Comparison of ENCODE assay signal across 9 mouse cellular contexts in genomic region chr19:33366661-33367060, GRCm38 (mm10). TPM values are rescaled to one million over a fixed set of nuclear protein-coding genes. Genes with fewer than 3 reads are reported as not detected.
DNase-seq lines count a peak whose midpoint lies in the region; ATAC-seq and TF ChIP-seq lines count a peak whose summit lies in the region.
"Had no signal": no experiment of that assay in that cellular context is flagged by ENCODE, and none has a peak within 500 bp of the region (broad histone marks: within the 10 kb centered on the region; RNA-seq: fewer than 3 reads in every experiment).

No protein-coding gene starts in this region.

- TF ChIP-seq CTCF in bone marrow, adult 2 months (IDR thresholded peaks at IDR 0.05; ENCODE audit: control insufficient read depth, insufficient read depth, low read length): peak; percentile 91

- no peak overlapping the region for H3K9ac ChIP-seq in embryonic facial prominence, embryonic 14.5 days (ENCODE audit: low read depth, low read length)
- H3K9ac ChIP-seq: limb, embryonic 13.5 days had no signal

- H3K4me3 ChIP-seq in bone marrow, adult 2 months (replicated peaks; ENCODE audit: control insufficient read depth, low read depth, low read length): no peak overlapping the region
- no peak overlapping the region for H3K4me3 ChIP-seq in embryonic facial prominence, embryonic 14.5 days (ENCODE audit: low read depth, low read length)
- H3K4me3 ChIP-seq: limb, embryonic 13.5 days had no signal

- TF ChIP-seq POLR2A in bone marrow, adult 2 months (IDR thresholded peaks at IDR 0.05; ENCODE audit: borderline replicate concordance, control insufficient read depth, low read depth, low read length): no peak

- no peaks in the 10 kb centered on the region for H3K36me3 ChIP-seq in embryonic facial prominence, embryonic 14.5 days (ENCODE audit: control insufficient read depth, insufficient read depth, low read length)
- H3K36me3 ChIP-seq: limb, embryonic 13.5 days had no signal

- H3K4me2 ChIP-seq in embryonic facial prominence, embryonic 14.5 days (ENCODE audit: low read depth, low read length): no peak overlapping the region
- H3K4me2 ChIP-seq: limb, embryonic 13.5 days had no signal

- H3K27ac ChIP-seq in bone marrow, adult 2 months (ENCODE audit: control insufficient read depth, insufficient read depth, low read depth, low read length, poor library complexity): no peak overlapping the region
- H3K27ac ChIP-seq in embryonic facial prominence, embryonic 14.5 days (replicated peaks; ENCODE audit: low read depth, low read length): no peak overlapping the region
- H3K27ac ChIP-seq: limb, embryonic 13.5 days had no signal

- intact Hi-C loops in heart, postnatal 36 days (cut with DNase I): loop anchor here (1.0 to 5.0 kb wide), 2 partner anchors 139 to 651 kb away; no protein-coding TSS in a partner anchor

- WGBS in bone marrow, adult 2 months: under 1% methylated on average over 3 of the region's 3 CpGs
- WGBS in embryonic facial prominence, embryonic 14.5 days: 8% methylated on average over 3 of the region's 3 CpGs

- no peaks in the 10 kb centered on the region for H3K4me1 ChIP-seq in bone marrow, adult 2 months (ENCODE audit: control insufficient read depth, insufficient read depth, low read length)
- no peaks in the 10 kb centered on the region for H3K4me1 ChIP-seq in embryonic facial prominence, embryonic 14.5 days (ENCODE audit: control insufficient read depth, insufficient read depth, low read length)
- H3K4me1 ChIP-seq: limb, embryonic 13.5 days had no signal

- no peaks in the 10 kb centered on the region for H3K9me3 ChIP-seq in embryonic facial prominence, embryonic 14.5 days (ENCODE audit: control insufficient read depth, low read length)
- H3K9me3 ChIP-seq: limb, embryonic 13.5 days had no signal

- ATAC-seq in embryonic facial prominence, embryonic 14.5 days (ENCODE audit: low read depth): no peak

- H3K27me3 ChIP-seq in embryonic facial prominence, embryonic 14.5 days (replicated peaks; ENCODE audit: control insufficient read depth, insufficient read depth, low read length): no peaks in the 10 kb centered on the region
- H3K27me3 ChIP-seq: limb, embryonic 13.5 days had no signal

- peak; percentile 59 for DNase-seq in ES-CJ7 (ENCODE audit: low read depth, low spot score)
- DNase-seq in embryonic facial prominence, embryonic 14.5 days (ENCODE audit: low spot score): peak; percentile 75
- peak; percentile 55 to 73 for DNase-seq in heart, postnatal 36 days
- DNase-seq in layer of hippocampus, adult 11-12 months (ENCODE audit: low spot score): peak; percentile 75
- peak; percentile 68 for DNase-seq in lung, postnatal 10 days
- peak; percentile 36 for DNase-seq in retina, adult 2 months (ENCODE audit: low read depth, low spot score)
- peak; percentile 75 for DNase-seq in thymus, postnatal 25 days

RNA-seq across cellular contexts. Expression of gene Rnls, which starts 25.4 kb away (rescaled TPM):
- polyA plus RNA-seq in bone marrow, adult 2 months (2011; ENCODE audit: insufficient read depth, insufficient read length, low replicate concordance, missing spikeins): not detected in 2 replicates
- polyA plus RNA-seq in embryonic facial prominence, embryonic 14.5 days (2014; fragmentation: Nextera tagmentation; extraction: Ambion mirVana): 6.3 and 7.4 TPM in 2 replicates
- 10 to 100 TPM; 14.3 to 16.2 TPM for total RNA-seq in heart, postnatal 36 days (2021)
